Mouse (Mus musculus): ENCODE measurements around the gene Uox.

Gene Uox

GRCm38 (mm10) chr3:146681696-146682095 is 111.5 kb downstream of the Uox start:
- in situ Hi-C loops (cut with MboI, MseI): no loop called here
